Mouse (Mus musculus): ENCODE measurements around the gene Pnma5.

DNA sequence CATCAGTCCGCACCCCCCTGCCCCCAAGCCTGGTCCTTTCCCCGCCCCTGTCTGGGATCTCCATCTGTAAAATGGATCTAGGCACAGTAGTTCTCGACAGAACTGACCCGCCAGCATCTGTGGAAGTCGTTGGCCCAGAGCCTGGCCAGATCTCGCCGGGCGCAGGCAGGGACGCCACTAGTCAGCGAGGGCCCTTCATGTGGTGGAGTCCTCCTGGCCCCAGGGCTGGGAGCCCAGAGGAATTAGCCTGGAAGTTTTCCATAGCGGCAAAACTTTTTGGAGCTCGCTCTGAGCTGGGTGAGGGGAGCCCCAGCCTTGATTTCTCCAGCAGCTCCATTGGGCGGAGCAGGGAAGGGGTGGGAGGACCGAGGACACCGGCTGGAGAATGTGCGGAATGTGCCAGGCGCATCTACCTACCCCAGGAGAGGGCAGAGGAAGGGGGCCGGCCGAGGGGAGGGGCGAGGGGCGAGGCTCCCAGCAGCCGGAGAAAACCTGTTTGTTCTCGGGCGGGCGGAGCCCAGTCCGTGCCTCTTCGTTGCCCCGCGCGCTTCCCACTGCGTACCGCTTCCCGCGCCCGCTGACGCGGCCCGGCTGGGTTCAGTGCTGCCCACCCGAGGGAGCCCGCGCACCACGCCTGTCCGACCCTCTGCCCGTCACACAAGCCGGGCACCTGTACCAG lies 49.9 kb downstream of the Pnma5 start, which contains the start of gene Zfp185:
- TF ChIP-seq CTCF (IDR thresholded peaks at IDR 0.05; ENCODE audit: borderline replicate concordance, extremely low read depth, insufficient read depth, insufficient read length) (no peak), POLR2A (IDR thresholded peaks at IDR 0.05; ENCODE audit: borderline replicate concordance, extremely low read depth, insufficient read depth, insufficient read length, poor library complexity, severe bottlenecking) (no peak)
